Mouse (Mus musculus) CD4-positive, CD25-positive, alpha-beta regulatory T cell, adult 2 months (primary cell): ENCODE measurements around the gene Olfr95.
A peak's percentile ranks its signal among the peaks of the same experiment; 100 is the strongest.
"Not testable (repeated sequence)": the region's sequence is repeated elsewhere in the genome, so short reads cannot be mapped to it uniquely, and the experiment has no call there.

Experiments
- DNase-seq: peaks from one replicate; pipeline ENCODE4 v3.0.0-alpha.2; 2012; ENCODE audit warnings: low read depth, low spot score

Olfr95 gene

DNA sequence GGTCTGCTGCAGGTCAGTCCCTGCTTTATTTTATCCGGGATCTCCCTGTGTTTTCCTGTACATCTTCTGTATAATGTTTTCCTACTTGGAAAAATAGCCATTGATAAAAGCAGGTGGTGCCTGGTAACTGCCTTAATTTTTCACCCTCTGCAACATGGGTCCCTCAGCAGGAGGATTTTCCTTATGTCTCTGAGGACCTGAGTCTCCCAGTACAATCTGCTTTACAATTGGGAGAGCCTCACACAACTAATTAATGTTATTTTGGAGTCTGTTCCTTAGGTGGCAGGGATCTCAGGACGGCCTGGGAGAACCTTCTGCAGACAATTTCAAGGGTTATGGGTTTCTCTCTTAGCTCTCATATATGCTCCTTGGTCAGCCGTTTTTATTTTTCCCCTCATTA, at the start of gene Olfr95:
TSS of gene Olfr95 (minus strand) at position 101 of the 400 bp plus-strand sequence.
- DNase-seq, result no peak

DNA sequence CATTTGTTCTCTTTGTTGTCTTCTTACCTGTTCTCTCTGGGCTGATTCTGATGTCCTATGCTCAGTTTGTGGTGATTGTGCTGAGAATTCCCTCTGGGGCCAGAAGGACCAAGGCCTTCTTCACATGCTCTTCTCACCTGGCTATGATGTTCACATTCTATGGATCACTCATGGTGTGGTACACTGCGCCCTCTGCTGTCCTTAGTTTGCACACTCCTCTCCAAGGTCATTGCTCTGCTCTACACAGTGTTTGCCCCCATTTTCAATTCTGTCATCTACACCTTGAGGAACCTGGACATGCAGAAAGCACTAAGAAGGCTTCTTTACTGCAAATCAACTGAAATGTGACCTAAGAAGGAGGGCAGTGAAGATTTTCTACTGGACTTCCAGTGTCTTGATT, 37.6 kb upstream of the Olfr95 start:
- DNase-seq, result peak; percentile 77

DNA sequence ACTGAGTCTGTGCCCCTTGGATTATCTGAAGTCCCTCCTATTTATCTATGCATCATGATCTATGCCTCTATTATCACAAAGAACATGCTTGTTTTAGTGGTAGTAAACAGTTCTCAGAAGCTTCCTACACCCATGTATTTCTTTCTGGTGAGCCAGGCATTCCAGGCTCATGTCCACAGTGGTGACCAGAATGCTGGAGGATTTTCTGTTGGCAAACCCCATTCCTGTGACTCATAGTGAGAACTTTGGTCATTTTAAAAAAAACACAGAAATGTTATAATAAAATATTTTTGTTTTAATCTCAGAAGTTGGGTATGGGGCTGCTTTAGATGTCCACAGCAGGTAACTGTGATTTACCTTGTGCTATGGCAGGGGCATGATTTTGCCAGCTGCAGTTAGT, 36.5 kb upstream of the Olfr95 start:
- no peak for DNase-seq

DNA sequence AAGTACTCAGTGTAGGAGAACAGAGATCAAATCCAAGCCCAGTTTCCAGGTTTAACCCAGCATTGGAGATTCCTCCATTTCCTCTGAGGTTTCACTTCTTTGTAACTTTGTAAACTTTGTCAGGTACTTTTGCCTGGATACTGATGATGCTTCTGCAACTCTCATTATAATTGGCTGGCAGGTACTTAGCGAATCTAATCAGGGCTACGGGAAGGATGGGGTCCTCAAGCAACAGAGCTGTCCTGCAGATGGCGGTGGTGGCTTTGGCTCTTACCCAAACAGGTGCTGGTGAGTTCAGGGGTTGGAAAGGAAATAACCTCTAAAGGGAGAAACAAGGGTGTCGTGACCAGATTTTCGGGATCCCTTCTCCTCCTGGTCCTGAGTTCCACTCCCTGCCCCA, 33.8 kb upstream of the Olfr95 start:
- peak; percentile 83 for DNase-seq

DNA sequence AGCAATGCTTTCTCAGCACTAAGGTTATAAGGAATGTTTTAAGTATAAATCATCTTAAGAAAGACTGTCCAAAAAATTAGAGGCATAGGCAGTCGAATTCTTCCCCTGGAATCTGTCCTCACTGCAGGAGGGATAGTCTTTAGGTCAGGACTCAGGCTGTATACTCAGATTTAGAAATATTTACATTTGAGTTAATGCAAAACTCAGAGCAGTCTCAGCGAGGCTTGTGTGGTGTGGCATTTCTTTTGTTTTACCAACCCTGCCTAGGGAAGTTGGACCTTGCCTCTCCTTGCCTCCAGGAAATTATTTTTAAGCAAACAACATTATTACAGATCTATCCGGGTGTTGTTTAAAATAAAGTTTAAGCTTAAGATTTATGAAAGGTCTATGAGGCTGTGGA, 29.3 kb upstream of the Olfr95 start:
- DNase-seq, result no peak

DNA sequence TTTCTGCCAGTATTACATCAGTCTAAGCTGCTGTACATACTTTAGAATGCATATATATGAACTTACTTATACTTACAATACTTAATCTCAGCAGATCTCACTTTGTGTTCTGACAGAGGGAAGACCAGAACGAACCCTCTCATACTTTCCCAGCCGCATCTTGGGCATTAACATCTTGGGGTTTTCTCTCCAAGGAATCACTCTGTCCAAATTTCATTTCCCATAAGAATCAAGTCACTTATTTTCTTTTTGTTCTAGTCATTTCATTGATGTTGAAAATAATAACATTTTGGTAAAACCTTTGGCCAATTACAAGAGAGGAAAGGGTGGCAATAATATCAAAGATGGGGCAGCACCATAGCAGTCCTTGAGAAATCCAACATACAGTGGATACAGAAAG, 24.3 kb upstream of the Olfr95 start, which contains the start of gene Olfr97:
TSS of gene Olfr97 (minus strand) at position 101 of the 400 bp plus-strand sequence.
- not testable (repeated sequence) for DNase-seq

DNA sequence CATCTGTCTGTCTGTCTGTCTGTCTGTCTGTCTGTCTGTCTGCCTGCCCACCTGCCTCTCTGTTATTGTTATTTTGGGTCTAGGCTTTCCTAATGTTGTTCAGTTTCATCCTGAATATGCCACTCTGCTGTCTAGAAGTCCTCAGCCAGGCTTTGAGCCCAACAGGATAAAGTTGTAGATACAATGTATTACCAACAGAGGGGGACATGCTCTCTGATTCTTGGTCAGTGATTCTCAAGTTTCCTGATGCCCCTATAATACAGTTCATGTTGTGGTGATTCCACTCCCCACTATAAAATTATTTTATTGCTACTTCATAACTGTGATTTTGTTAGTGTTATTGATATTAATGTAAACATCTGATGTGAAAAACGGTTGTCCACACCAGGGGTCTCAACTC, 9.0 kb upstream of the Olfr95 start:
- no peak for DNase-seq

DNA sequence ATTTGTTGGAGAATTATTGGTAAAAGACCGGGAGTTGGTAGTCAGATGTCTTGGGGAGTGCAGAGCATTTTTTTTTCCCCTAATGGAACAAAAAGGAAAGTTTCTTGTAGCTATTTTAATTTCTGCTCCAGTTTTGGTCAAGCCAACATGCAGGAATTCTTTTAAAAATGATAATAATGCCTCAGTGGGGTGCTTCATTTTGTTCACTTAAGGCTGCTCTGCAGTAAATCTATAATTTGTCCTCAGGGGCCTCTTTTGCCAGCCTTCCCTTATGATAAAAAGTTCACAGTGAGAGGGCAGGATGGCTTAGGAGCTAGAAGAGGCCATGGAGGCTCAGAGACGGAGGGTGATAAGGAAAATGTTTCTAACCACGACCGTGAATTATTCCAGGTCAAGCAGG, 6.9 kb upstream of the Olfr95 start, which contains the start of gene Olfr96:
TSS of gene Olfr96 (plus strand) at position 301 of the 400 bp plus-strand sequence.
- DNase-seq, result no peak

DNA sequence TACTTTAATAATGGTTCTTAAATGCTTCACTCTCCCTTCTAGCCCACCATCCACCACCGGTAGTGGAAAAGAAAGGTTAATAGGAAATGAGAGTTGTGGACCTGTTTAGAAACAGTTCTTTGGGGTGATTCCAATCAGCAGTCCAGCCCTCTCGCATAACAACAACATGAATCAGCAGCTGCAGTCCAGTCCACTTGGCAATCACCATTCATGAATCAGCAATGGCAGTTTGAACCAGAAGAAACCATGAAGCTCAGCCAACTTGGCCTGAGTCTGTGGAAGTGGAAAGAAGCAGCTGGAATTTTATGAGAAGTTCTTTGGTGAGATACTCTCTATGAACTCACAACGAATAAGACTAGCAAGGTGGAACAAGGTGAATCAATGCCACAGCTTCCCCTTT, 5.6 kb upstream of the Olfr95 start:
- no peak for DNase-seq

DNA sequence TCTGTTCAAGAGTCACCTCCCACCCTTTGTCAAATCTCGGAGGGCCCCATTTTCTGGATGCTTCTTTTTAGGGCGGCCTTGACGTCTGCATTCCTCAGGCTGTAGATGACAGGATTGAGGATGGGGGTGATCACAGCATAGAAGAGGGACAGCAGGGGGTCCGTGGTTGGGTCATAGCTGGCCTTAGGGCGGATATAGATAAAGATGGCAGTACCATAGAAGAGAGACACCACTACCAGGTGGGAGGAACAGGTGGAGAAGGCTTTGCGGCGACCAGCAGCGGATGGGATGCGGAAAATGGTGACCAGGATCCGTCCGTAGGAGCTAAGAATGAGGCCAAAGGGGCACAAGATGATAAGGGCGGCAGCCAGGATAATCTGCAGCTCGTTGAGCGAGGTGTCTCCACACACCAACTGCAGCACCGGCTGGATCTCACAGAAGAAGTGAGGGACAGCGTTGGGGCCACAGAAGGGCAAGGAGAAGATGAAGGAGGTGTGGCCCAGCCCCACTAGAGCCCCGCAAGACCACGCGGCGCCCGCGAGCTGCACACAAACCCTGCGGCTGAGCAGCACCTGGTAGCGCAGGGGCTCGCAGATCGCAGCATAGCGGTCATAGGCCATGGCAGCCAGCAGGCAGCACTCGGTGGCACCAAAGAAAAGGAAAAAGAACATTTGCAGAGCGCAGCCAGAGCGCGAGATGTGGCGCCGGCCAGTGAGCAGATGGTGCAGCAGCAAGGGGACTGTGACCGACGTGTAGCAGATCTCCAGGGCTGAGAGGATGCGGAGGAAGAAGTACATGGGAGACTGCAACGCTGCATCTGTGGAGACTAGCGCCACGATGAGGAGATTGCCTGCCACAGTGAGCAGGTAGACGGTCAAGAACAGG, 1.8 kb downstream of the Olfr95 start:
- DNase-seq, result no peak

DNA sequence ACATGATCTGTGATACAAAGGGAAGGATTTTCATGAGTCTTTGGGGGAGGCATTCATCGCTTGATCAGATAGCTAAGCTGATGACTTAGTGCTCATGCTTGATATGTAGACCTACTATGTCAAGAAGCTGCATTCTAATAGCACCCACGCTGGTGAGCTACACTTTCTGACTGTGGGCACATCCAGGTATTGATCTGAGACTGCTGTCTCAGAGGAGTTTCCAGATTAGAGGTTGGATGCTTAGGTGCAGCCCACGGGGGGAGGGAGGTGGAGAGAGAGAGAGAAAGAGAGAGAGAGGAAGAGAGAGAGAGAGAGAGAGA, 9.0 kb downstream of the Olfr95 start:
- DNase-seq, result no peak

DNA sequence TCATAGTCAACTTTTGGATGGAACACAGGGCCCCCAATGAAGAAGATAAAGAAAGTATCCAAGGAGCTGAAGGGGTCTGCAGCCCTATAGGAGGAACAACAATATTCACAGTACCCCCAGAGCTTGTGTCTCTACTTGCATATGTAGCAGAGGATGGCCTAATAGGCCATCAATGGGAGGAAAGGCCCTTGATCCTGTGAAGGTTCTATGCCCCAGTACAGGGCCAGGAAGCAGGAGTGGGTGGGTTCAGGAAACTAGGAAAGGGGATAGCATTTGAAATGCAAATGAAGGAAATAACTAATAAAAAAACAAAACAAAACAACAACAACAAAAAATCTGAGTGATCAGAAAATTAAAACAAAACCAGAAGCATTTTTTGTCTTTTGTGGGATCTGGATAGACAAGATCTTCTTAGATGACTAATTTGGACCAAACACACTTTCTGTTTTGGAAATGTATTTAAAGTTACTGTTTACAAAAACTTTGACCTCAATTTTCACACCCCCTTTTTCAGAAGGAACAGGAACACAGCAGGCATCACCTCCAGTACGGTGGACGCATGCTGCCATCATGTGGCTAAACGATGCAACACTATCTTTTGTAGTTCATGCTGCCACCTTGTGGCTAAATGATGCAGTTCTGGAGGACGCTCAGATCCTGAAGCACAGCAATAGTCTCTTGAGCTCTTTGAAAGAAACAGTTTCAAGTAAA, 9.6 kb downstream of the Olfr95 start:
- DNase-seq, result peak; percentile 84

DNA sequence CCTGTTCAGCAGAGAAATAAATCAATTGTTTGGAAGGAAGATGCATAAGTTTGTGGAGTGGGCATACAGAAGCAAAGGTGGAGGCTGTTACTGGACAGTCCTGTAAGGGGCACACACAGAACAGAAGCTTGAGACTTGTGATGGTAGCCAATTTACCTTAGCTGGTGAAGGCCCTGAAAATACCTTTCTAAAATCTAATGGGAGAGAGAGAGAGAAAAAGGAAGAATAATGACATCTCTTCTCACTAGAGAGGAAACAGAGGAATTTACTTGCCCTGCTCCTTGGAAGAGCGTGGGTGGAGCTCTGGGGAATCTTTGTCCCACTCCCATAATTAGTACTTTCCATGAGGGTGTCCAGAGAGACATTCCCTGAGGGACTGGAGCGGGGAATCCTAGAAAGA, 12.0 kb downstream of the Olfr95 start, which contains the start of gene Olfr94:
TSS of gene Olfr94 (minus strand) at position 101 of the 400 bp plus-strand sequence.
- DNase-seq, result no peak

DNA sequence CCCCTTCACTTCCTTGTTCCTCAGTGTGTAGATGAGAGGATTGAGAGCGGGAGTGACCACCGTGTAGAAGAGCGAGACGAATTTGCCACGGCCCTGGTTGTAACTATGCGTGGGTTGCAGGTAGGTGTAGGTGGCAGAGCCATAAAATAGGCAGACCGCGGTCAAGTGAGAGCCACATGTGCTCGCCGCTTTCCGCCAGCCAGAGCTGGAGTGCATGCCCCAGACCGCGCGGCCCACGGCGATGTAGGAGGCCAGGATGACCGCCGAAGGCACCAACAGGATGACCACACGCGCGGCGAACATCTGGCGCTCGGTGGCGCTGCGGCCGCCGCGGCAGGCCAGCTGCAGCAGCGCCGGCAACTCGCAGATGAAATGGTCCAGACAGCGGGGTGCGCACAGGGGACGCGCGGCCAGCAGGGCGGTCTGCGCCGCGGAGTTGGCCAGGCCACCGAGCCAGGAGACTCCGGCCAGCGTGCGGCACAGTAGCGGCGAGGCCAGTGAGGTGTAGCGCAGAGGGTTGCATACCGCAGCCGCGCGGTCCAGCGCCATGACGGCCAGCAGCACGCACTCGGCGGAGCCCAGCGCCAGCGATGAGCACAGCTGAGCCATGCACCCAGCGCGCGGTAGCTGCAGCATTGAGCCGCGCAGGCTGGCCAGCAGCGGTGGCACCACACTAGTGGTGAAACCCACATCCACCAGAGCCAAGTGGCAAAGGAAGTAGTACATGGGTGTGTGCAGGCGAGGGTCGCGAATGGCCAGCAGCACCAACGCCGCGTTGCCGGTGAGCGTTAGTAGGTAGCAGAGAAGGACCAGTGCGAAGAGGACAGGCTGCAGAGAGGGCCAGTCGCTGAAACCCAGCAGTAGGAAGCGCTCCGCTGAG, 15.8 kb downstream of the Olfr95 start:
- no peak for DNase-seq

DNA sequence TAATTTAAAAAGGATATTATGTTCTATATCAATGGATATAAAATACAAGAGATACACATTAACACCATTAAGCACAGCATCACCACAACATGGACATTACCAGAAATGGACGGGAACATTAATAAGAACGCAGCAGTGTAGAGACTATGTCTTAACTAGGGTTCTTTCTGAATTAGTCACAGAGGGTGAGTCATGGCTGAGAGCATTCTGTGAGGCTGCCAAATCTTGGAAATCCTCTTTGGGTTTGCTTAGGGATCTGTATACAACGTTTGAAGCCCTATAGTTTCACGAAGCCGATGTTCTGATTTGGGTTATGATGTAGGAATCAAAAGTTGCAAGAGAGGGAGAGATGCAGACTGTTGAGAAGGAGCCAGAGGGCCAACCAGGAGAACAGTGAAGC, 18.1 kb downstream of the Olfr95 start:
- DNase-seq, result no peak

DNA sequence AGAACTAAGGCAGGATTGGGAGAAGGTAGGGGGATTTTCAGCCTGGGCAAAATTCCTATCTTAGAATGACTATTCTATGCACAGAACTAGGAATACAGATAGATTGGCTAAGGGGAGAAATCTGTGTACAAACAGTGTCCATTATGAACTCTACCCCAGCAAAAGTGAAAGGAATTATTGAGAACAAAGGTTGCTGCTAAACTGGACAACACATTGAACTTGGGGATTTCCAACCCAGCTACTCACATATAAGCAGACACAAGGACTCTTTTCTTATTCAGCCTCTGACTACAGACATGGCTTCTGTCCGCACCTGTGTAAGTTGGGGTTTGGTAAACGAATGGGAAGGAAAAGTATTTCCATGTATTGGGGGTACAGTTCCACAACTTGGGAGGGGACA, 19.3 kb downstream of the Olfr95 start, which contains the start of gene Ubd:
TSS of gene Ubd (plus strand) at position 237 of the 400 bp plus-strand sequence.
- DNase-seq, result no peak

DNA sequence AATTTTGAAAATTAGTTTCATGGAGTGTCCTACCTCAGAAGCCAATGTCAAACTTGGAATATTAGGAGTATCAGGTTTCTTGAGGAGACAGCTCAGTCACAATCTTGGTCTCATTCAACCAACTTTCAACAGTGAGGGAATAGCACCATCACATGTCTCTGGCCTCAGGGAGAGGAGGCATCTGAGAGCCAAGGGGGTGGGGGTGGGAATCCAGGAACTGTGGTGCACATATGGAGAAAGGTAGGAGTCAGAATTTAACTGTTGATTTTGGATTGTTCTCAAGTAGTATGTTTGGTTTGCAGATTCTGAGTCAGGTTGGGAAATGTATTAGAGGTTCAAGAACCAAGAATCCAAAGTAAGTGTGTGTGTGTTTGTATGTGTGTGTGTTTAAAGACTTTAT, 19.9 kb downstream of the Olfr95 start:
- no peak for DNase-seq

DNA sequence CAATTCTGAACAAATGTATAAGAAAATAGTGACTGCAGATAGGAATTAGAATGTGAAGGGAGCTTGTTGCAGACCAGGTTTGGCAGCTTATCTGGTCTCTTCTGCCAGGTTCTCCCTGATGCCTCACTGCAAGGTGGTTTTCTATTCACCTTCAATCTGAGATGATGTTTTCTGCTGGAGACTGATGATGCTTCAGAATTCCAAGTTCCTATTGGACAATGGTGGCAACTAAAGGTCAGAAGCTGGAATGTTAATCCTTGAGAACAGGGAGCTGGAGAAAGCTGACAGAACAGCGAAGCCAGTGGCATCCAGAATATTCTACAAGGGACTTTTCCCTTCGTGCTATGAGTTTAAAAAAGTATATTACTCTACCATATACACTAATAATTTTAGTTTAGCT, 22.2 kb downstream of the Olfr95 start:
- no peak for DNase-seq

DNA sequence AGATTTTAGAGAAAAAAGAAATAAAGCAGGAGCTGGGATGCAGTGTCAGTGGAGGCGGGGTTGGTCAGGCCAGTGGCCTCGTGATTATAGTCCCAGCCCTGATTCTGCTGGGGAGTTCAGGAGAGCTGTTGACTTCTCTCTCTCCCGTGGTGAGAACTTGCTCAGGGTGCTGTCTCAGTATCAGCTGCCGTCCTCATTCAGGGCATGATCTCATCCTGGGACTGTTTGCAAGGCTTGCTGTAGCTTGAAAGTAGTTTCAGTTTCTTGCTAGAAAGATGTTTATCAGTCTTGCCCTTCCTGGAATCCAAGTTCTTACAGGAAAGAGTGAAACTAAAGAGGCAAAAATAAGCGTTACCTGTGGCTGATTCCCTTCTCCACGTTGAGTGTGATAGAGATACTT, 27.4 kb downstream of the Olfr95 start:
- DNase-seq, result no peak

DNA sequence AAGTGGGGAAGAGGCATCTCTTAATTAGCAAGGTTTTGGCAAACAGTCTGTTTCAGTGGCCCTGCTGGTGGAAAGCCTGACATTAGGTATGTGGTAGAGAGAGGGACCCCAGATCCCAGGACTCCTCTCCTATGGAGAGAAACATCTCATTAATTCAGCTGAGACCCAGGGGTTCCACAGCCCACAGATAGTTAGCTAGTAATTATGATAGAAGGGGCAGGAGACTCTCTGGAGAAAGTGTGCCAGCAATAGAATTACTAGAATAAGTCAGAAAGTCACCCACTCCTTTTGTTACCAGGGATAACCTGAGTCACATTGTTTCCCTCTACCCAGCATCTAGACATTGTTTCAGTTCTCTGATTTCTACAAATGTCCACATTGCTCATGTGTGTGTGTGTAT, 51.5 kb downstream of the Olfr95 start, which contains the start of gene Olfr93:
TSS of gene Olfr93 (minus strand) at position 101 of the 400 bp plus-strand sequence.
- DNase-seq, result no peak
